Mouse (Mus musculus) erythroblast, adult 5-6 weeks (primary cell): ENCODE results near the gene Pak4. TPM values are rescaled to one million over a fixed set of nuclear protein-coding genes. Genes with fewer than 3 reads are reported as not detected.

ENCODE experiments used
- ATAC-seq: replicated peaks from 2 replicates; pipeline ENCODE4 v1.8.0; 2016; ENCODE audit warnings: moderate number of reproducible peaks, mild to moderate bottlenecking, moderate TSS enrichment, inconsistent platforms; ENCODE audit not compliant: poor library complexity, low FRiP score, severe bottlenecking
- total RNA-seq, 2 experiments: library from RNA; stranded (forward) in 1 of 2; stranded (reverse) in 1 of 2; fragments of 150-400 nt in 1 of 2; fragments of 200-764, 138-1000 nt in 1 of 2; gene quantifications; 2 replicates each; pipeline versions ENCODE4 v1.2.3 to v1.2.4; 2015 to 2017; ENCODE audit warnings: low replicate concordance in 2 of 2

The Pak4 gene
- total RNA-seq, 2 experiments from 2014 or later, result 2.0 to 3.5 TPM

DNA sequence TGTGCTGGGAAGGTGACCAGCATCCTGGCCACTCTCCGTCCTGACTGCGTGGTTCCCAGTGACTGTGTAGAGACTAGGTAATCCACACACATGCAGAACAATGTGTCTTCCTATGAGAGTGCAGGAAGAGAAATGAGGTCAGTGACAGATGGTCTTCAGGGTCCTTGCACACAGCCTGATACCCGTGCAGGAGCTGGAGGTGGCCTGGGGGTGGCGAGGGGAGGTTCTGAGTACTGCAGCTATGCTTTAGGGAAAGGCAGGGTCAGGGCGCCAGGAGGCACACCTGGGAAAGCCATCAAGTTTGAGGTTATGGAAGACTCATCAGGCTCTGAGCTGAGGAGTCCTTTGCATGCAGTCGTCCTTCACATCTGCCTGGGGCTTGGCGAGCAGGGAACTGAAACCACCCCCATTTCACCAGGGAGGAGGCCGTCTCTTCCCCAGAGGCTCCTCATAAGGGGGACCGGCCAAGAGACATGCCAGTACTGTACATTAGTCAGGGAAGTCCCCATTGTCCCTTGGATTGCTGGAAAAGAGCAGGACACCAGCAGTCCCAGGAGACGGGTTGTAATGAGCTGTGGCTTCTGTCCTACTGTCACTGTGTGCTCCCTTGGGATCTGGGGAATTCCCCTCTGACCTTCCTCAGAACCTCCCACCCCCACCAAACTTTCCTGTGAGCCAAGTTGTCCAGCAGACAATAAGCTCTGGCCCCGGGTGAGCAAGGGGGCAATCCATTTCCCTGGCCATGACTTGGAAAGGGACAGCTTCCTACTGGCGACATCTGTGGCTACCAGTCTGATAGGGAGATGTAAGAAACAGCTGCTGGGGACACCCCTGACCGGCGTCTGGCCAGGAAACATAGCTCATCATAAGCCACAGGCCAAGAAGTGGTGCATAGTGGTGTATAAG is 4.5 kb downstream of the Pak4 start:
- ATAC-seq, result no peak

DNA sequence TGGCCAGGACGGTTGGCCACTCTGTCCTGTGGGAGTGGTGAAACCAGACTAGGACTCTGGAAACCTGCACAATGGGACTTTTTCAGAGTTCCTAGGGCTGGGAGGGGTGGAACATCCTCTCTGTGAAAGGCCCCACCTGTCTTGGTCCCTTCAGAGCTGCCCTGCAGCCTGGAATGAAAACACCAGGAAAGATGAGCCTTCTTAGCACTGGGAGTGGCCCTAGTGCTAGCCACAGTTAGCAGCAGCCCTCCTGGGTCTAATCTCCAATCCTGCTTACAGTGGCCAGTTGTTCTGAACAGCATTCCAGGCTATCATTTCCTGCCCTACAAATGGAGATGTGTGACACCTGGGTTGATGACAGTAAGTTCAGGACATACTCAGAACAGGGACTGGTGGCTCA is 6.1 kb downstream of the Pak4 start:
- no peak for ATAC-seq

DNA sequence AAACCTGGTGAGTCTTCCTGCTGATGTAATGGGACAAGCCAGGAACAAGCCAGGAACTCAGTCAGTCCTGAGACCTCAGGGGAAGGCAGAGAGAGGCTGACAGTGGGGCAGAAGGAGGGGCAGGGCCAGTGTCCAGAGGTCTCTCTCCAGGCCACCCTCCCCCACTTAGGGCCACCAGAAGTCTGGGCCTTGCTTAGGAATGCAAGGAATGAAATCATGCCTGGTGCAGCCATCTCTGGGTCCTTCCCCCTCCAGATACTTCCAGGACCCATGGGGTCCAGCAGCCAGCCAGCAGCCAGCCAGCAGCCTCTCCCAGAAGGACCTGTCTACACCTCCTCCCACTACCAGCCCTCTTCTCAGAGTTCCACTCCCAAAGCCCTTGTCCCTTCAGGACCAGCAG is 10.3 kb downstream of the Pak4 start:
- no peak for ATAC-seq

DNA sequence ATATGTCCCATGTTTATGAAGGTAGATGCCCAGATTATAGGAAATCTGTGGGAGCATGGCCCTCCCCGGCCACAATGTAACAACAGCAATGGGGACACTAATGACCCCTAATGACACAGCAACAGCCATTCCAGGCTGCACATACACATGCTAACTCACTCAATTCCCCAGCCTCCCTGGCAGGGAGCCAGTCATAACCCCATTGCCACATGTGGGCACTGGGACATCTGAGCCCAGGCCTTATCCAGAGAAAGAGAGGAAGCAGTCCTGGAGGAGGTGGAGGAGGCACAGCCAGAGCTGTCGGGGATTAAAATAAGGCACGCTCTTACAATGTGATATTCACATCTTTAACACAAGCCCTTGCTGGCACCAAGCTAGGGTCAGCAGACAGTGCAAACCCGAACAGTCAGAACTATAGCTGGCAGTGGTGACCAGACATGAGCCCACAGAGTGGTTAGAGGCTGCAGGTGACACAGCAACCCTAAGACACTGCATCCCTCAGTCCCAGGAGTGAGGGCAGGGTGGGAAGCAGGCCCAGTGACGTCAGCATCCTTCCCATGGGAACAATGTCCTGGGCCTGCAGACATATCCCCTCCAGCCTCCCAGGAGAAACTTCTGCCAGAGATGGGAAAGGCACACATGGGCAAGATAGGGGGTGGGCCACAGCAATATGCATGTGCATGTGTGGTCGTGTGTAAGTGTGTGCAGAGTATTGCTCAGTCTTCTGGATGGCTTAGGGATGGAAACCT is 11.1 kb downstream of the Pak4 start:
- ATAC-seq, result no peak

DNA sequence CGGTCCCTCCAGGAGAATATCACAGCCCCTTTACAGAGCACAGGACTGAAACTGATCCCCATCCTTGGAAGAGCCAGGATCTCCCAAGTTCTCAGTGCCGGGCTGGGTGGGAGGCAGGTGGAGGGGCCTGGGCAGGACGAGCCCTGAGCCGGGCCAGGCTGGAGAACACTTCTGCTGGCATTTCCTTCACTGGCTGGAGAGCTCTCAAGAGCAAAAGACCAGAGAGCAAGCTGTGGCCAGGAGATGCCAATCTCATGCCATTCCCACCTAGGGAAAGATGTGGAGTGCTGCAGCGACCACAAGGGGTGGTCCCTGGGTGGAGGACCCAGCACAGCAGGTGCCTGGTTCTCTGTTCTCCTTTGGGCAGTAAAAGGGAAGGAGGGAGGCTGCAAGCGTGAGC is 13.0 kb downstream of the Pak4 start:
- no peak for ATAC-seq

DNA sequence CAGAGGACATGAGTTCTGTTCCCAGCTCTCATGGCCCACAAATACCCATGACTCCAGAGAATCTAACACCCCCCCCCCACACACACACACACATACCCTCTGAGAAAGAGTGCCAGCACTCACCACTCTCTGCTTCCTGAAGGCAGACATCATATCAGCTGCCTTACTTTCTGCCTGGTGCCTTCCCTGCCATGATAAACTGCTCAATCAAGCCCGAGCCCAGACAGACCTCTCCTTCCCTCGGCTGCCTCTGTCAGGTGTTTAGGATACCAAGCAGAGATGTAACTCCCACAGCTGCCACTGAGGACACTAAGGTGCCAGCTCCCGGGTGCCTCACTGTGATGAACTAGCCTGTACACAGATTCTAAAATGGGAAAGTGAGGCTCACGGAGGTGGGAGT is 13.5 kb downstream of the Pak4 start:
- ATAC-seq, result peak; percentile 43

DNA sequence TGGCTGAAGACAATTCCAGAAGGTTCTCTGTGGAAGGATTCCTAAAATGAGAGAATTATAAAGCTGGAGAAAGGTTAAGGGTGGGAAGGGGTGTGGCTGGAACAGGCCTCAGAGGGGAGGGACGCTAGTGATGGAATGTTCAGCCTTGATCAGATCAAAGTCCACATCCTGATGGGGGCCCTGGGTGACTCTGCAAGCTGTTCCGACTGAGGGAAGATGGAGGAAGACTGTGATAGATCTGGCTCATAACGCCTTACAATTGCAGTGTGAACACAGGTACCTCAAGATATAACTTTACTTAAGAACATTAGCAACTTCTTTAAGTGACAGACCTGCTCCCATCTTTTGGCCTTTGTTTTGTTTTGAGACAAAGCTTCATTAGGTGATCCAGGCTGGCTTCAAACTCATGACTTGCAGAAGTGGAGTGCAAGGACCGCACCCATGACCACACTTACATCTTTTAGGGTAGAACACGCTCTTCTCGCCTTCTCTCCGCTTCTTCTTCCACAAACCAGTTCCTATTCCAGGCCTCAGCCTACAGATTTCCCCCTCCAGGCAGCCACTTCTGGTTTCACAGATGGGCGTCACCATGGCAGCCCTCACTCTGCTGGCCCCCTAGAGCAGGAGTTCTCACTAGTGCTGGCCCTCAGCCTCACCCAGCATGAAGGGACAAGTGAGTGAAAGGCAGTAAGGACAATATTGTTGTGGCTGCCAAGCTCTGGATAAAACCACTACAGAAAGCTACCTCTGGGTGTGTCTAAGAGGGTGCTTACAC is 14.2 kb downstream of the Pak4 start:
- ATAC-seq, result no peak

DNA sequence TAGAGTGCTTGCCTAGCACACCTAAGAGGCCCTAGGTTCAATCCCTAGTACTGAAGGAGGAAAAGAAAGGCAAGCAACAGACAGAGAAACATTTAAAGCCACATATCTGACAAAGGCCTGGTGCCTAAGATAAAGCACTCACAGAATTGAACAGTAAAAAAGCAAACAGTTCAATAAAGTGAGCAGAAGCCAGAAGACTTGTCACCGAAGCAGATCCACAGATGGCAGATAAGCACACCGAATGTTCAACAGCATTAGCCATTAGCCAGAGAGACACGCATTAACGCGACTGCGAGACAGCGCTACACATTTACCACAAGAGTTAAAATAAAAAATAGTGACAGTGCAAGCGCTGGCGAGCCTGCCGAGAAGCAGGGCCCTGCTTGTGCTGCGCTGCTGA is 15.1 kb downstream of the Pak4 start:
- ATAC-seq, result no peak

DNA sequence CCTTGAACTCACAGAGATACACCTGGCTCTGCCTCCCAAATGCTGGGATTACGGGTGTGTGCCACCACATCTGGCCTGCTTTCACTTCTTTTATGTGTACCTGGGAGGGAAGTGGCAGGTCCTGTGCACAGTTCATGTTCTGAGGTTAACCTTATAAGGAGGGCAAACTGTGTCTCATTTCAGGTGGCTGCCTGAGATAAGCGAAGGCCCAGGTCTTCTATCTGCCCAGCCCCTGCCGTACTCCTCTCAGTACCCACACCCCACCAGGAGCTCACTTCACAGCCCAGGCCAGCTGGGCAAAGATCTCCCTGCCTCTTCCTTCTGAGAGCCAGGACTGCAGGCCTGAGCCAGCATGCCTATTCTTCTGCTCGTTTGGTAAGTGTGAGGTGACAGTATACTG is 16.3 kb downstream of the Pak4 start:
- peak; percentile 86 for ATAC-seq

DNA sequence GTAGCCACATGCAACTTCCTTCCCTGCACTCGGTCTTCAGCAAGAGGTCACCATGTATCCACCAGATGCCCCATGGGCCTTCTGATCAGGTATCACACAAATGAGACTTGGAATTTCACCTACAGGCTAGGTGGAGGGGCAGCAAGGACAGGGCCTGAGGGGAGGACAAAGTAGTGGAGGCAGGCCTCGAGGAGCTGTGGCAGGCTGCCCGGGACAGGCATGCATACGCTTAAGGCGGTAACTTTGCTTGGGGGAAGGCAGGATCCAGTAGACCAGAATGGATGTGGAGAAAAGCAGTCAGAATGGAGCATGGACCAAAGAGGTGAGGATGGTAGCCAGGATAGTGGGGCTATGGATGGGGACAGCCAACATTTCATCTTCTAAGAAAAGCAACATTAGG is 18.2 kb downstream of the Pak4 start:
- no peak for ATAC-seq

DNA sequence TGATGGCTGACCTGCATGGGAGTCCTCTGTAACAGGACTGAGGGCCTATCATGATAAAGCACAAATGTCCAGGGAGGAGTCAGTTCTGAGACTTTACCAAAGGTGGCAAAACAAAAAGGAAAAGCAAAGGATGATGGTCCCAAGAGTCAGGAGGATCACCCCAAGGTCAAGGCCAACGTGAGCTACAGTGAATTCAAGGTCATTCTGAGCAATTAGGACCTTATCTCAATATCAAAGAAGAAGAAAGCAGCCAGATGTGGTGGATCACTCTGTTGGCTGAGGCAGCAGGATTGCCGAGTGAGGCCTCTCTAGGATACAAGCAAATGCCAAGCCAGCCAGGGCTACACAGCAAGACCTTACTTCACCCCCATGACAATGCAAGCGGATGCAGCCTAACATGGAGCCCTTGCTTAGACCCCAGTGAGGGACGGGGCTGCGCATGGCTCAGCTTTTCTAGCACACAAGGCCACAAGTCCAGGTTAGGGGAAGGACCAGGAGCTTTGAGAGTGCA is 19.4 kb downstream of the Pak4 start:
- ATAC-seq, result no peak

DNA sequence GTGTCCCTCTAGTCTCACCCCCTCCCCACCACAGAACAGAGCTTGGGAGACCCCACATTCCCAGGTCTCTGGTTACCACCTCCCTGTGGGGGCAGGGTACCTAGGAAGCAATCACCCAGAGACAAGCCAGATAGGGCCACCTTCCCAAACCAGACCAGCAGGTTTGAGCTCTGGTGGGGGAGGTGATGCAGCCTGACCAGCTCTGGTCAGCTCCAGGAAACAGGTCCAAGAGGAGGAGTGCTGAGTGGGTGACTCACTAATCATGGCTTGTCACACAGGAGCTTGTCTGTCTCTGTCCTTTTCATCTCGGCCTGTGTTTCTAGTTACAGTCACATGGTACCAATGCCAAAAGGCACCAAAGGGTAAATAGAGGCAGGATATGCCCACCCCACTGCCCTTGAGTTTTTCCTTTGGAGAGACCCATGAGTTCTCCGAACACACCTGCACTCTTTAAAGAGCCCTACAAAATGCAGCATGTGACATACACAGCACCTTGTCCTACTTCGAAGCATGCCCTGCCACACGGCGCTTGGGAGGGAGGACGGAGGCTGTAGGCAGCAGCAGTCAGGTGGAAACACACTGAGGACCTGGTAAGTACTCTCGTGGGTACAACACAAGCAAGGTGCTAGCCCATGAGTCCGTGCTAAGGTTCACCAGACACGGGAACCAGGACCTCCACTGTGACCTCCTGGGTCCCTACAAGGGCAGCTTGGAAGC is 20.0 kb downstream of the Pak4 start:
- no peak for ATAC-seq

DNA sequence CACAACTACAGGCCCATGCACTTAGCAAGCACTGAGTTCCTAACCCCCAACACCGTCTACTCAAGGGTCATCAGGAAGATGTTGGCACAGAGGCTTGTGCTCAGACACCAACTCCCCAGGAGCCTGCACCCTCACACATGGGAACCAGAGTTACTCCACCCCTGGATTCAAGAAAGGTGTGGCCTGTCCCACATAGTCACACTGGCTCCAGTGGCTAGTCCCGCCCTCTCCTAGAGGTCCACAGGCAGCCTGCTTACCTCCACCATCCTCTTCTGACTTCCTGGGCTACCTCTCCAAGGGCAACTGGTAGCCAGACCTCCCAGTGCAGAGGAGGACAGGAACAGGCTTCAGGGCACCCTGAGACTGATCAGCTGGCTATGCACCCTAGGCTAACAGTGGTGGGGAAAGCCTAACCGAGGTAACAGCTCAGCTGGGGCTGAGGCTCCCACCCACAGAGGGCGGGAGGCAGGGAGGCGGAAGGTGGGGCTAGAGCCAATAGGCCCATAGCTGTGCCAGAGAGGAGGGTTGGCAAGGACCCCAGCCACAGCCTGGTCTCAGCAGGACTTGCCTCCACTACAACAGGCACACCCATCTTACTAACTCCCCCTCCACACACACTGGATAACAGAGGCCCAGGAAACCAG is 21.6 kb downstream of the Pak4 start:
- ATAC-seq, result peak; percentile 84

DNA sequence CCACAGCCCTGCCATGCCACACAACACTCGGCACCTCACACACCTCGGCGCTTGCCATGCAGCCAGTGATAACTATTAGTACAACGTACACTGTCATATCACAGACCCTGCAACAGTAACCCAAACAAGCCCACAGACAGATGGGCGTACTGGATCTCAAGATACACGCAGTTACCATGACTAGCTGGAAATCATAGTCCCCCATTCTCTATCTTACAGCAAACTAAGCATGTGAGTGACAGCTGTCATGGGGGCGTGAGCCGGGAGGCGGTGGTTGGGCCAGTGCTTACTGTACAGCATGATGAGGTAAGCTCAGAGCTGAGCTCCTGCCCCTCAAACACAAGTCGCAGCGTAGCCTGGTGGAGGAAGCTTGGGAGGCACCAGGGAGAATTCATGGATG is 22.4 kb downstream of the Pak4 start:
- no peak for ATAC-seq

DNA sequence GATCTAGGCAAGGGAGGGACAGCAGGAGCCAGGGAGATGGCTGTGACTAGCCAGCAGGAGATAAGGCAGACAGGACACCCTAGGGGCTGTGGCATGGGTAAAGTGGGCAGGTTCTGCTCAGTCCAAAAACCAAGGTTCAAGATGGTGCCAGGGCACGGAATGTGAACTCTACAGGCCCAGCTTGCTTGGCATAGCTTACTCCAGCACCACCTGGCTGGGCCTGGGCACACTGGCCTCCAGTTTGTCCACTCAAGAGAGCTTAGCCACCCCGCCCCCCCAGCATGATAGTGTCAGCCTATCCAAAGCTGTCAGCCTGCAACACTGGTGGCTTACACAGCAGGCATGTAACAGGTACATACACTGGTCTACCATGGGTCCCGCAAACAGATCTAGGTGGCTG is 24.7 kb downstream of the Pak4 start:
- ATAC-seq, result no peak

DNA sequence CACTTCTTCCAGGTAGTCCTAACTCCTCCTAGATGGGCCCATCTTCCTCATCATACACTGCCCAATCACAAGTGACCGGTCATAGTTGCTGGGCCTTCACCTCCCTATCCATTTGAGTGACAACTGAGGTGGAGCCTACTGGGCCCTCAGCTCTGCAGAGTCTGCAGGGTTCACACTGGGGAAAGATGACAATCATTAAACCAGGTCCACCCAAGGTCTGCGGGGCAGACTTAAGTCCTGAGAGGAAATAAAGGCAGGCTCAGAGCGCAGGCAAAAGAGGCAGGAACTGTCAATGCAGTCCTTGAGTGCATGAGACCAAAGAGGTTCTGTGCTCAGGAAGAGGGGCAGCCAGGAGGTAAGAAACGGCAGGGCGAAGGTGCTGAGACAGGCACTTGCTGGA is 25.3 kb downstream of the Pak4 start:
- ATAC-seq, result no peak

DNA sequence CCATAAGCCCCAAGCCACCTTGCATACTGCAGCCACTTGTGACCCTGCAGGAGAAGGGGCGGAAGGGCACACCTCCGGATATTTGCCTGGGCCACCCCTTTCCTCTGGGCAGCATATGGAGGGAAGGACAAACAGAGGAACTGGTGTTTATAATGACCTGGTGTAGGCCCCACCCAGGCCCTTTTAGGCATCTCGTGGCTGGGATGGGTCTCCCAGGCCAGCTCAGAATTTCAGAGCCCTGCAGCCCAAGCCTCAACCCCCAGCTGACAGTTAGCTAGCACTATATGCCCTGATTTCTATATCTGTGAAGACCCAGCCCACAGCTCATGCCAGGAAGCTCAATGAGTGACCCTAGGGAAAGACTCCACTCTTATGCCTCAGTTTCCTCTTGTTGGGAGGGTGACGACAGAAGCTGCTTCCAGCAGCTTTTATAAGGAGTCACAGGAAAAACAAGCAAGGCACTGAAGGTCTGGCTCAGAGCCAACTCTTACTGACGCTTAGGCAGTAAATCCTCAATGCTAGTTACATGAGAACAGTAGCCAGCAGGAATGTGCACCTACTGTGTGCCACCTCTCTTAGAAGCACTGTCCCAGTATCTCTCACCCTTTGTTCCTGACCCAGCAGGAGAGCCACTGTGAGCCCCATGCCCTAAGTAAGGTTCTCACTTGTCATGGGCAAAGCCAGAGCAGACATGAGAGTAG is 26.9 kb downstream of the Pak4 start:
- no peak for ATAC-seq

DNA sequence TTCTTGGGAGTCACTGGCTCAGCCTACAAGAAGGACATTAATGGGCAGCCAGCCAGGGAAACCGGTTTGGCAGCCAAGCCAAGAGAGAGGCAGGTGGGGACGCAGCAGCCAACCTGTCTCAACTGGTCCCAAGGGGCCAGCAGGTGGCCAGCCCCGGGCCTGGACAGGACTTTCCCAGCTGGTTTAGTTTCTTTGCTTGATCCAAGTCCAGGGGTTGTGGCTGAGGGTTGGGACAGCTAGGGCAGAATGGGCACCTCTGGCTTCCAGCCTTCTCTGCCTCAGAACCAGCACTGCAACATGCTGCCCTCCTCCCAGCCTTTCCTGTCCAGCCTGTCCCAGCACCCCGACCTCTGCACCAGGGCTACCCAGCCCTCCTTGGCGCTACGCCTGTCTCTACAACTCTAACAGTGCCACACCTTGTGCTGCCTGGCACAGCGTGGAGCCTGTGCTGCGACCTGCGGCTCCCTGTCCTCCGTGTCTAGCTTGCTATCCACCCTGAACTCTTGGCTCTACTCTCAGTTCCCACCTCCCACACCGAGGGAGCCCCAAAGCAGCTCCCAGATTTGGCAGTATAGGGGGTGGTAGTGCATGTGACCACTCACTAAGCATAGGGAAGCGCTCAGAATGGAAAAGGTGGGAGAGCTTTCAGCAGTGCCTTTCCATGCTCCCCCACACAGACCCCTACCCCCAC is 27.5 kb downstream of the Pak4 start:
- no peak for ATAC-seq
